Mouse (Mus musculus): Measurements from ENCODE around the gene Trp53bp2.

The Trp53bp2 gene

DNA sequence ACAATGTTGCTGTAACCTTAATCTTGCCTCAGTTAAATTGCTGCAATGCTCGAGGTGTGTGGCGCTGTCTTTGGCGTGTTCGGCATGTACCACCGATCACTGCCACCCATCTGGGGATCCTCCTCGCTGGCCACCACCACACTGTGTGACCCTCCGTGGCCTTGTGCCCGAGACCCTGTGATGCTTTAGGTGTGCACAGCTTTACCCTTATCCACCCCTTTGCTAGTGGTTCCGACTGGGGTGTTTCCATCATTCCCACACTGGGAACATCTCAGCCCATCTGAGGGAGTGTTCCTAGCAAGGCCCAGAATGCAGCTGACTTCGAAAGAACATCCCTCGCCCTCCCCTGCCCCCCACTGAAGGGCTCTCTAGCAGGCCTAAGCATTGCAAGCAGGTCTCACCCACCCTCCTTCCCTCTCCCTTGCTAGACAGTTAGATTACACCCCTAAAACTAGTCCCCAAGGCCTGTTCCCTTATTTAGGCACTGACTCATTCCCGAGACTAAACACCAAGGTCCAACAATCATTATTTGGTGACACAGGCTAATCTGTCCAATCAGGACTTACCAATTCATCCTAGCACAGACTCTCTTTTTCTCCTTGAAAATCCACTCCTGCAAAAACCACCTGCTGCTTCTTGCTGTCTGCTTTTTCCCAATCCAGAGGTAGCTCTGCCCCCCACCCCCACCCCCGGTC is 94.4 kb downstream of the Trp53bp2 start:
- no peak for DNase-seq

GRCm38 (mm10) chr1:182504223-182504622 is 95.3 kb downstream of the Trp53bp2 start:
- DNase-seq, result no peak

GRCm38 (mm10) chr1:182505291-182505690 is 96.3 kb downstream of the Trp53bp2 start:
- DNase-seq, result no peak

- DNase-seq, result no peak
Measured at GRCm38 (mm10) chr1:182506229-182506986, 97.4 kb downstream of the Trp53bp2 start.

DNA sequence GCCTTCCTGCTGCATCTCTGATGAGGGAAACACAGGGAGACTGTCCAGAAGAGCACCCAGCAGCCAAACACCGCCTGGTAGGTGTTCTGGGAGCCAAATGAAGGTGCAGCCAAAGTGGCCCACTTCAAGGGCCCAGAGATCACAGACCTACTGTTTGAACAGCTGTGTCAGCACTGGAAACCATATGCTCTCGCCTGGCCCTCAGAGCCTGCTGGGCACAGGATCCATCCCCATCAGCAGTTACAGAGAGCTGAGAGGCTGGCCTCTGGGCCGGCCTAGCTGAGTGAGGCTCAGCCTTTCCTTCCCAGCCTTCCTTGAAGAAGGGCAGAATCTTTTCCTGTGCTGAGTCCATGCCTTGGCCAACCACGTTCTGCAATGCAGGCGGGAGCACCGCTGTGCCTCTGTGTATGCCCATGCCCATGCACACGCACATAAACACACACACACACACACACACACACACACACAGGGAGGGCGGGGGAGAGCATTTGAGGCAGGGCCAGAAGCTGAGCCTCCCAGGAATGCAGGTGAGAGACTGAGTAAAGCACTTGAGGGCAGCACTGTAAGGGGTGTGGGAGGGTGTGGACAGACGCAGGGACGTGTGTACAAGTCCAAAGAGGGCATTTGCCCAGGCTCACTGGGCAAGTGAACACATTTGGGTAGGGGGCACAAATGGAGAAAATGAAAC is 100.3 kb downstream of the Trp53bp2 start:
- peak; percentile 56 for DNase-seq

- DNase-seq, result no peak
Measured at GRCm38 (mm10) chr1:182511073-182511472, 102.1 kb downstream of the Trp53bp2 start.

GRCm38 (mm10) chr1:182511778-182512177 is 102.8 kb downstream of the Trp53bp2 start:
- no peak for DNase-seq
